Mouse (Mus musculus): ENCODE measurements around the gene Olfr1469. TPM values are rescaled to one million over a fixed set of nuclear protein-coding genes. Genes with fewer than 3 reads are reported as not detected.

The Olfr1469 gene
- polyA plus RNA-seq (2017; shearing (Covaris generic)) = 1 to 10 TPM in 1 of 2 experiments, under 1 TPM in 1; 0.39 to 1.0 TPM

DNA sequence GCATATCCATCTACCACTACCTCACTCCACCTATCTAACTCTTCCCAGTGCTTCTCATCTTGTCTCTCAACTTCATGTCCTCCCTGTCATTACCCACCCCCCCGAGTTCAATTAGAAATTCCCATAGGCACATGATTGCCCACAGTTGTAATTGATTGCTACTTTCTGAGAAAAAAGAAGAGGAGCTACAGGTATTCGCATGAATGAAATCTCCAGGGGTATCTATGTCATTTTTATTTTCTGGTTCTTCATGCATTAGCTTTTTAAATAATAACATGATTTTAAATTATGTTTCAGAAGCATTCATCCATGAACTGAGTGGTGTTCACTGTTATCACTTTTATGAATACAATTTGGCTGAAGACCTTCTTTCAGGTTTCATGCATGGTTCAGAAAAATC, at the start of gene Olfr1469:
Gene Olfr1469 (plus strand): TSS at position 301 of the 400 bp plus-strand sequence.

DNA sequence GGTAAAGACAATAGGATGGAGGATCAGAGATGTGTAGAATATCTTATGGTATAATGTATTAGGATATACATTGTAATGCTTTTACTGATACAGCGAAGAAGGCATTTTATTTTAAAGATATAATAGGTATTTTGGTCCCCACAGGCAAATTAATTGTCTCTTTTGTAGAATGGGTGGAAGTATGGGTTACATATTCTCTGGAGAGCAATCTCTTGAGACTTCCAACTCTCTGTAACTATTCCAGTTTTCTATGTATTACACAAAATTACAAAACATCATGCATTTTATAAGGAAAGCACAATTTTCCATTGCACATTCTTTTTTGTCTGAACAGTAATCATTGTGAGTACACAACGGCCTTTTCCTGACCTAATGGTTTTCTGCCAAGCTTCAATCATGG, 45.7 kb upstream of the Olfr1469 start, which contains the start of gene Olfr1467:
Gene Olfr1467 (plus strand): TSS at position 301 of the 400 bp plus-strand sequence.

DNA sequence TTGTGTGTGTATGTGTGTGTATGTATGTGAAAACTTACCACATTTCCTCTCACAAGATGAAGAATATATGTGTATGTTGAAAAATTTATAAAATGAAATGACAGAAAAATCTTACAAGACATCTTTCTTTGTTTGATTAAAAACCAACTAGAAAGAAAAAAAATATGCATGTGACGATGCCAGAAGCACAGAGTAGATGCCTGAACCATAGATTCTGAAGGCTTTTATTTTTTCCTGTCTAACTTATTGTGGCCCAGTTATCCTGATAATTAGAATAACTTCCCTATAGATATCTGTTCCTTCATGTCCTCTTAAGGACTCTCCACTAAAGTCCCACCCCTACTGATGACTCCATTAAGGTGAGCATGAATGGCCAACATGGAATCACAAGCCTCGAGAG, 35.5 kb downstream of the Olfr1469 start, which contains the start of gene Olfr1471:
Gene Olfr1471 (plus strand): TSS at position 301 of the 400 bp plus-strand sequence.

DNA sequence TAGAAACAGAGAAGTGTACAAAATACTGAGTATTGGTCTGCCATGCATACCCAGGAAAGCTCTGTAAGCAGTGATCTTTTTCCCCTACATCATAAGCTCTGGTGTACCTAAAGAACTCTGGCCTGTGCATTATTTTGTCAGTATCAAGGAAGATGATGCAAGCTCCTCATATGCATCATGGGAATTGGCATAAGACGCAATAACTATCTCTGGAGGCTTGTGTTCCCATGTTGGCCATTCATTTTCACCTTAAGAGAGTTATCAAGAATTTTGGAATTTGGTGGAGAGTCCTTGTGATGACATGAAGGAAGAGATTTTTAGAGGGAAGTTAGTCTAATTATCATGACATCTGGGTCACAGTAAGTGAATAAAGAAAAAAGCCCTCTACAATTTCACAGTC, 48.3 kb downstream of the Olfr1469 start, which contains the start of gene Olfr1472:
Gene Olfr1472 (minus strand): TSS at position 101 of the 400 bp plus-strand sequence.

Other genes starting within 250 kb of the Olfr1469 start
- under 1 TPM in 1 of 2 experiments, not detected in 1; 0.71 TPM for gene Olfr1461, start 244.8 kb upstream of the Olfr1469 start, polyA plus RNA-seq (2017; shearing (Covaris generic))
- under 1 TPM in 1 of 2 experiments, not detected in 1; 0.05 TPM for gene Olfr1462, start 222.1 kb upstream of the Olfr1469 start, polyA plus RNA-seq (2017; shearing (Covaris generic))
- not detected for gene Olfr1463, start 176.5 kb upstream of the Olfr1469 start, polyA plus RNA-seq (2017; shearing (Covaris generic))
- not detected for gene Olfr1465, start 92.3 kb upstream of the Olfr1469 start, polyA plus RNA-seq (2017; shearing (Covaris generic))
- not detected for gene Olfr1466, start 69.0 kb upstream of the Olfr1469 start, polyA plus RNA-seq (2017; shearing (Covaris generic))
- under 1 TPM; 0.06 to 0.65 TPM for gene Olfr1467, start 45.6 kb upstream of the Olfr1469 start, polyA plus RNA-seq (2017; shearing (Covaris generic))
- 1 to 10 TPM in 1 of 2 experiments, under 1 TPM in 1; 0.13 to 1.2 TPM for gene Olfr1471, start 35.6 kb downstream of the Olfr1469 start, polyA plus RNA-seq (2017; shearing (Covaris generic))
- gene Olfr1472, start 48.2 kb downstream of the Olfr1469 start, polyA plus RNA-seq (2017; shearing (Covaris generic)) = not detected
- gene Olfr1474, start 61.7 kb downstream of the Olfr1469 start, polyA plus RNA-seq (2017; shearing (Covaris generic)) = 1 to 10 TPM in 1 of 2 experiments, not detected in 1; 1.1 TPM
- gene Olfr1475, start 72.3 kb downstream of the Olfr1469 start, polyA plus RNA-seq (2017; shearing (Covaris generic)) = not detected
- gene Olfr1477, start 92.7 kb downstream of the Olfr1469 start, polyA plus RNA-seq (2017; shearing (Covaris generic)) = under 1 TPM in 1 of 2 experiments, not detected in 1; 0.53 TPM
- gene Olfr1480, start 120.1 kb downstream of the Olfr1469 start, polyA plus RNA-seq (2017; shearing (Covaris generic)) = not detected
- not detected for gene Olfr1484, start 175.7 kb downstream of the Olfr1469 start, polyA plus RNA-seq (2017; shearing (Covaris generic))
- gene Olfr1487, start 209.5 kb downstream of the Olfr1469 start, polyA plus RNA-seq (2017; shearing (Covaris generic)) = not detected
- gene Olfr1489, start 223.8 kb downstream of the Olfr1469 start, polyA plus RNA-seq (2017; shearing (Covaris generic)) = under 1 TPM in 1 of 2 experiments, not detected in 1; 0.04 TPM
- not detected for gene Olfr1490, start 243.2 kb downstream of the Olfr1469 start, polyA plus RNA-seq (2017; shearing (Covaris generic))

Data from inflammation-experienced regulatory T-cells (primary cell).